Mouse (Mus musculus): ENCODE results near the gene Myoz2.

Myoz2 gene

DNA sequence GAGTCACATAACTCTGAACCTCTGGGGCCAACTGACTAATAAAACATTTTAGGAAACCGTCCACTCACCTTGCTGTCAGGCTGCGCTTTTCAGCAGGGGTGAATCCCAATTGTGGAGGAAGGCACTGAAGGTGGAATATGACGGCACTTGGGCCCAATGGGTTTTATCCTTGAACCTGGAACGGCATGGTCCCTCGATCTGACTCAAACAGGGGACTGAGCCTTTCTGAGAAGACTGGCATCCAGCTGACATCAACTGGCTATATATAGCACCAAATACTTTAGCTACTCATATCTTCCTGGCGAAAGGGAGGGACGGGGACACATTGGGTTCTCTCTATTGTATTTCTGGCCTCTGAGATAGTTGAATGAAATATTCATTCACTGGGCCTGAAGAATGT is at the start of gene Myoz2:
Gene Myoz2 (minus strand): TSS at position 264 of the 400 bp plus-strand sequence.
- DNase-seq: no peak

- DNase-seq: no peak
Measured at GRCm38 (mm10) chr3:123081665-123082064, 46.9 kb upstream of the Myoz2 start.

- no peak for DNase-seq
Measured at GRCm38 (mm10) chr3:123080943-123081342, 46.1 kb upstream of the Myoz2 start.

GRCm38 (mm10) chr3:123080017-123080725 is 45.4 kb upstream of the Myoz2 start:
- DNase-seq: no peak

GRCm38 (mm10) chr3:123075759-123076158 is 40.9 kb upstream of the Myoz2 start:
- no peak for DNase-seq

DNA sequence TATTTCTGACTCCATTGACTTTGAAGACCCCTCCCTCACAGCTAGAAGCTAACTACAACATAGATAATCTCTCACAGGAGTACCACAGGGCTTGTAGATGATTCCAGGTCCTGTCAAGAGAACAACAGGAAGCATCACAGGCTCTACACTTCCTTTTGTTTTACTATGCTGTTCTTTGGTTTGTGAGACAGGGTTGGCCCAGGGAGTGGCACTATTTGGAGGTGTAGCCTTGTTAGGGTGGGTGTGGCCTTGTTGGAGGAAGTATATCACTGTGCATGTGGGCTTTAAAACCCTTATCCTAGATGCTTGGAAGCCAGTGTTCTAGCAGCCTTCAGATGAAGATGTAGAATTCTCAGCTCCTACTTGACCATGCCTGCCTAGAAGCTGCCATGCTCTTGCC is 40.2 kb upstream of the Myoz2 start:
- DNase-seq: no peak

DNA sequence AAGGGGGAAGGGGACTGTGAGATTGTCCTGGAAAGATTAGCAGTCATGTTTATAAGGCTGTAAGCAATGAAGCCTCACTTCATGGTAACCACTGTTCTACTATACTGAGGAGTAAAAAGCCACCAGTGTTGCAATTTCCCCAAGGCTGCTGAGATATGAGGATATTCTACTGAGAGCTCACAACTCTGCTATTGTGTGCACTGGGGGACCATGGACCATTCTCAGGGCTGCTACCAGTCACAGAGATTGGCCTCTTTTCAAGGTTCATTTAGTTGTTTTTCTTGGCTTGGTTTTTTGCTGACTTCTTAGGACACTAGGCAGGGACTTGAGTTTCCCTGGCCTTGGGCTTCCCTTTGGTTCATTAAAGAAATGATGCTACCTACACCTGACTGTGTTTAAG is 38.5 kb upstream of the Myoz2 start:
- DNase-seq: no peak

DNA sequence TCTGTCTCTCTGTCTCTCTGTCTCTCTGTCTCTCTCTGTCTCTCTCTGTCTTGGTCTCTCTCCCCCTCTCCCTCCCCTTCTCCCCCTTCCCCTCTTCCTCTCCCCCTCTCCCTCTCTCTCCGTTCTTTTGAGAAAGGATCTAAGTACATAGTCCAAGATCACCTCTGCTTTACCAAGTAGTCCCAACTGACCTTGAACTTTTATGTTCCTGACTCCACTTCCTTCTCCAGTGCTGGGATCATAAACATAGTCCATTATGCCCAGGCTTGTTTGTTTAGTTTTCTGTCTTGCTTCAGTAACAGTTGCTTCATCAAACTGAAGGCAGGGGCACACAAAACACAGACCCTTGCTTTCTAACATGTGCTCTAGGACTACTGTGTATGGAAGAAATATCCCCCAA is 37.7 kb upstream of the Myoz2 start:
- no peak for DNase-seq

DNA sequence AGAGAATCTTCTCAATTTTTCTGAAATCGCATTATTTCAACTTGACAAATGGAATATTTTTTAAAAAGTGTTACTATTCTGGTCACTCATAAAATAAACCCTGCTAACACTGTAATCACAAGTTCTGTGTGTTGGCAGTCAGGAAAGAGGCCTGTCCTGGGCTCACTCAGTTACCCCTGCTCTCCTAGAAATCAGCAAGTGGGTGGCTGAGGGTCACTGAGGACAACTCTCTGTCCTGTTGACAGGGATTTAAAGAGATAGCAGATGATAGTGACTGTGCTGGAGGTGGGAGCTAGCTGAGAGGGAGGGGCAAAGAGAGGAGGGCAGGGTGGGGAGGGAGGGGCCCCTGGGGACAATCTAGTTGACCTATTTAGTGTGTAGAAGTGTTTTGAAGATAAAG is 36.2 kb upstream of the Myoz2 start:
- DNase-seq: no peak

DNA sequence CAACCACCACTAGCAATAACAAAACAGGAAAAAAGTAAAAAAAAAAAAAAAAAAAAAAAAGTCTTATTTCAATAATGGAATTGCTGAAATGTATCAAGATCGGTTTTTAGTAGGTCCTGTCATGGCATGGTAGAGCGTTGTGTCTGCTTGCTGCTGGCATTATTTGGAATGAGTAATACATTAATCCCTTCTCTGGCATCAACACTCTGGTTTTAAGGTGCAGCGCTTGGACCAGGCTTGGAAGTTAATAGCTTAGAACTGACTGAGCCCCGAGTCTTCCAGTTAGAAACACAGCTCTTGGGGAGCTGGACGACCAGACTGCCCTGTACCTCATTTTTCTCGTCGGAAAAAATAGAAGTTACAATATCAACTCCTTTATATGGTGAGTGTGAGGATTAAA is 32.0 kb upstream of the Myoz2 start:
- no peak for DNase-seq

DNA sequence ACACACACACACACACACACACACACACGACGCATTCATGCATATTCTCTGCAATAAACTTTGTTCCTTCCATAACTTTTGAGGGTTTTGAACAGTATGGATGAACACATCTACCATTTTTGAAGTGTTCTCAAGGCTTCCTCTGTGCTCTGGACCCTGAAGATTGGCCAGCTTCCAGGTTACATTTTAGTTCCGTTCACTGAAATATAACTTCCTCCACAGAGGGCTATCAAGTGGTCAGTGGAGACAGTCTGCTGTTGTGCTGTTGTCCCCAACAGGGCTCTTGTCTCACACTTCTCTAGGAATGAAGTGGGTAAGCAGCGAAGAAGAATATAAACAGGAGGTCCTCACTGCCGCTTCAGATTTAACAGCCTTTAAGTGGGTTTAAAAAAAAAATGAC is 30.7 kb upstream of the Myoz2 start:
- no peak for DNase-seq

DNA sequence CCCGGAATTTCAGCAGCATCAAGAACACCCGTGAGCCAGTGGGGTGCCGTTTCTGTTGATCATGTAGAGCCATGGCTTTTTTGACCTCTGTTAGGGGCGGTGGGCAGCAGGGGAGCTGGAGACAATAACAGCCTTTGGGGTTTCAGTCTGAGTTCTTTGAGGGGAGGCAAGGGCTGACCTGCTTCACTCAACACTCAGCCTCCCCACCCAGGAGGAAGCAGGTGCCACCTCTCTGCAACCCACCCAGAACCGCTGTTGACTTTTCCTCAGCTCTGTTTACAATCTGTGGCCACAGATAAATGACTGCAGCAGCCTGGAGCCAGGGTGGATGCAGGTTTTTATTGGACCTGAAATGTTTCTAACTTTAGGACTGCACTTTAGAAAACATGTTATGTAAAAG is 29.4 kb upstream of the Myoz2 start:
- no peak for DNase-seq

DNA sequence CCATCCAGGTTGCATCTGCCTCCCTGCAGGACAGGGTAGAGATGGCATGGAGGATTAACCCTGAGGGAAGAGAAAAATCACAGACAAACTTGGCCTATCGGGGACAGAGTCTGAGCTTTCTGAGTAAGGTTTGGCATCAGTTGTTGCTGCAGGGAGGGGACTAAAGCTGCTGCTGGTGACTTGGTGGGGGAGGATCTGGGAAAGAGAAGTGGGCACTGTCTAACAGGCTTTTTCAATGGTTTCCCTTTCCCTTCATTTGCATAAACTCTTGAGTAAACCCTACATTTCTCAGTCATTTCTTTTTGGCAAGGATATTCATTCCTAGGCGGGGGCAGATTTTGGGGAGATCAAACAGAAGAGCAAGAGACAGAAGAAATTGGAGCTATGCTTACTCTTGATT is 27.1 kb upstream of the Myoz2 start:
- no peak for DNase-seq

GRCm38 (mm10) chr3:123058832-123059231 is 24.0 kb upstream of the Myoz2 start:
- no peak for DNase-seq

DNA sequence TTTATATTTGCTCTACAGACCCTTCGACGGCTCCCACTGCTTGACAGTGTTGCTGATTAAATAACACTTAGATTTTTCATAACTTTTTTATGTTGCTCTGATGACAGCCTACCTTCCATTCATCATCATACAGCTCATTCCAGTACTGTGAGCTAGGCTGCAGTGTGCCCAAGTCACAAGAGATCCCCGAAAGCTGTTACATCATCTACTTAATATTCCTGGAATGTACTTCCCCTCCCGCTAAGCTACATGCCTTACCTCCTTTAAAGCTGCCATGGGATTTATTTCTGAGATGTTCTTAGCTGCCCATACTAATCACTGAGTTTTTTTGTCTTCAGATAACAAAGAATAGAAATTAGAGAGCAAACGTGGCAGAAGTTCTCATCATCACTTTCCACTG is 19.4 kb upstream of the Myoz2 start:
- DNase-seq: no peak

GRCm38 (mm10) chr3:123053192-123053938 is 18.6 kb upstream of the Myoz2 start:
- no peak for DNase-seq

DNA sequence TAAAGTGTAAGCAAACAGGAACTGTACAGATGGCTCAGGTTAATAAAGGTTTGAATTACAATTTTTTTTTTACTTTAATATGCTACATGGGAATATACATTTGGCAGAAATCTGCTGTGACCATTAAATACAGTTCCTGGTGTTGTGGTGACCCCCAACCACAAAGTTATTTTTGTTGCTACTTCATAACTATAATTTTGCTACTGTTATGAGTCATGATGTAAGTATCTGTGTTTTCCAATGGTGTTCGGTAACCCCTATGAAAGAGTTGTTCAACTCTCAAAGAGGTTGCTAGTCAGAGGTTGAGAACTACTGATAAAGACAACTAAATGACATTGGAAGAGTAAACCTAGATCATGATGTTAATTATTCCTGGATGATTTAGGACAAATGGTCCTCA is 7.5 kb upstream of the Myoz2 start:
- no peak for DNase-seq

- no peak for DNase-seq
Measured at GRCm38 (mm10) chr3:123033804-123034203, 1.0 kb downstream of the Myoz2 start.

DNA sequence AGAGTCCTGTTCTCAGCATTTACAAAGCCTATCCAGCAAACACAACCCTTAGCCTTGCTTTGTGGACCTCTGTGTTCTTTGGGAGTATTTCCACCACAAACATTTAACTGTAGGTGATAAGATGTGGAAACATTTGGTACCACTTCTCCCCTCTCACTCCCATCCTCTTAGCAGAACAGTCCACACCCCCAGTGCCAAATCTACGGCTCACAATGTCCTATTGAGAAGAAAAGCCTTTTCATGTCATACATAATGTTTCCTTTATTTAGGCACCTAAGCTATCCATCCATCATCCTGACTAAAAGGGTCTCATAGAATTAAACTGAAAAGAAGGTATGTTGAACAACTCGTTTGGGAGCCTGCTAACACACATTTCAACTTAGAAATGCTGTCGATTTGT is 9.2 kb downstream of the Myoz2 start:
- DNase-seq: no peak

DNA sequence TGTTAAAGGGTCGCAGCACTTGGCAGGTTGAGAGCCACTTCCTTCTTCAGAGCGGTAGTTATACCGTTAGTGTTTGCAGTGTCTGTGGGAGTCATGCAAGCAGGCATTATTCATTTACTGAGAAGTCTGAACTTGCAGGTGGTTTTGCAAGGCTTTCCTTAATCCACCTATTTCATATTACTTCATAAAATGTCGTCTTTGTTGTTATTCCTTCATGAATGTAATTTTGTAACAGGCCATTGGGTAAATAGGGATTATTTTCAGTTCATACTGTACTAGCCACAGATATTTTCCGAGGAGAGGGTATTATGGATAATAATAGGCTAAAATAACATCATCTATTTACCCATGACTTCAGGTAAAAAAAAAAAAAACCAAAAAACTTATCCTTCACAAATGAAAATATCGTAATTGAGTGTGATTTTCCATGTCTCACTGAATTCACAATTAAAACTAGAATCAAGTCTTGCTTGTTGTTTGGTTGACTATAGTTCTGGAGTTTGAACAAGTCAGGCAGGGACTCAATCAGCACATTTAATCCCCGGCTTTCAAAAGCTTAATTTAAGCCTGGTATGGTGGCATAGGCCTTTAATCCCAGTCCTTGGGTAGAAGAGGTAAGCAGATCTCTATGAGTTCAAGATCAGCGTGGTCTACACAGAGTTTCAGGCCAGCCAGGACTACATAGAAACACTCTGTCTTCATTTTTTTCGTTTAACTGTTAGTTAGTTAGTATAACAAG is 10.2 kb downstream of the Myoz2 start:
- DNase-seq: no peak

DNA sequence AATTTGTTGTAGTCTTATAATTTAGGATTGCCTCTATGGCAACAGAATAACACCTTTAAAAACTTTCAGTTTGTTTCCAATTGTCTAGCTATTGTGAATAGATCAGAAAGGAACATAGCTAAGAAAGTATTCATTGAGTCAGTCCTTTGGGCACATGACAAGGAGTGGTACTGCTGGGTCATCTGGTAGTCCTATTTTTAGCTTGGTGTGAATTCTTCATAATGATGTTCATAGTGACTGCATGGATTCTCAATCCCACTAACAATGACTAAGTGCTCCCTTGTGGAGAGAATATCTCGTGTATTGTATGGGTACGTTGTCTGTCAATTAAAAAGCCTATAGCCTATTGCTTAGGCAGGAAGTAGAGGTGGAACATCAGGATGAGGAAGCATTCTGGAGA is 16.0 kb downstream of the Myoz2 start:
- DNase-seq: no peak

DNA sequence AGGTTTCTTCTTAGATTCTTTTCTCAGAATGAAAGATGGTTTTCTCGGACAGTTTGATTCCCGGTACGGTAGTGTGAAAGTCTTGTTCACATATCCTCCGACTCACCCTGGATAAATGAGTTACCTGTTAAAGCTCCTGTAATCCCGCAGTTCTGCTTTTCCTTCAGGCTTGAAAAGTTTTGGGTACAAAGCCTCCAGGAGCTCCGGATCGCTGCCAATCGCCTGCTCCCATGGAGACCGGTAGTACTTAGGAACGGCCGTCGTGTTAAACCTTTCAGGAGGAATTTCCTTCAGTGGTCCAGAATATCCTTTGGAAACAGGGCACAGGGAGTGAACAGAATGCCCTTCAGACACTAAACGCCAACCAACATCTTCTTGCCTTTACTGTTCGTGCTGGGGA is 21.3 kb downstream of the Myoz2 start:
- no peak for DNase-seq

DNA sequence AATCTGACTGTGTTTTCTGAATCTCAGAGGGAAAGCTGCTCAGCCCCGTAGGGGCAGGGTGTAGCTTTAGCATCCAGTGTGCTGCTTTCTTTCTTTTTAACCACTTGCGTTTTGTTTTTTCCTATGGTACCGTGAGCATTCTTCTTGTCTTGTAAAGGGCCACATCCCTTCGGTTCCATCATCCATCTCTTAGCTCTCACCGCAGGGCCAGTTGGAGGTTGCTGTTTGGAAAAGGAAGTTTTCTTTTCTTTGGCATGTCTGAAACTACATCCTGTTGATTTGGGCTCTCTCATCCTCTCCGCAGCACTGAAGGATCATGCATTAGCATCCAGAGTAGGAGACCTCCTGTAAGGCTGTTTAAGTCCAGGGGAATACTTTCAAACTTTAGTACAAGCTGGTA is 25.4 kb downstream of the Myoz2 start:
- DNase-seq: no peak

- DNase-seq: no peak
Measured at GRCm38 (mm10) chr3:123007386-123007785, 27.4 kb downstream of the Myoz2 start.
